Mouse (Mus musculus) liver, postnatal 0 days (tissue): Measurements from ENCODE around the gene Dlk2. TPM values are rescaled to one million over a fixed set of nuclear protein-coding genes. Genes with fewer than 3 reads are reported as not detected.

ENCODE experiments used
- ATAC-seq: fragments of 200-750 bp; cut with Nextera tagmentation; 2 replicates; pipeline ENCODE4 v1.8.0; 2017; ENCODE audit warnings: mild to moderate bottlenecking, moderate library complexity
- DNase-seq: peaks from one replicate; pipeline ENCODE4 v3.0.0-alpha.2; 2016
- H3K27ac ChIP-seq: fragments of 300-500 bp; sonication (generic); 2 replicates; pipeline ENCODE4 v1.5.1; 2014; ENCODE audit warnings: antibody characterized with exemption, moderate library complexity, mild to moderate bottlenecking, low read depth
- H3K27me3 ChIP-seq: fragments of 300-500 bp; sonication (generic); 2 replicates; pipeline ENCODE4 v1.6.1; 2014; ENCODE audit warnings: low read length, control low read depth, mixed read lengths; ENCODE audit not compliant: insufficient read depth
- H3K36me3 ChIP-seq: fragments of 300-500 bp; sonication (generic); replicated peaks from 2 replicates; pipeline ENCODE4 v1.6.1; 2014; ENCODE audit warnings: mild to moderate bottlenecking, control low read depth, low read length, moderate library complexity, mixed read lengths; ENCODE audit not compliant: insufficient read depth
- H3K4me1 ChIP-seq: fragments of 300-500 bp; sonication (generic); 2 replicates; pipeline ENCODE4 v1.6.1; 2014; ENCODE audit warnings: antibody characterized with exemption, mild to moderate bottlenecking, control low read depth; ENCODE audit not compliant: insufficient read depth
- H3K4me2 ChIP-seq: fragments of 300-500 bp; sonication (generic); 2 replicates; pipeline ENCODE4 v1.6.1; 2014; ENCODE audit warnings: low read depth, mild to moderate bottlenecking, low read length, moderate library complexity, mixed read lengths
- H3K4me3 ChIP-seq: fragments of 300-500 bp; sonication (generic); 2 replicates; pipeline ENCODE4 v1.5.1; 2014; ENCODE audit warnings: low read depth, low read length
- H3K9ac ChIP-seq: fragments of 300-500 bp; sonication (generic); replicated peaks from 2 replicates; pipeline ENCODE4 v1.6.1; 2014; ENCODE audit warnings: mild to moderate bottlenecking, moderate library complexity
- H3K9me3 ChIP-seq: fragments of 300-500 bp; sonication (generic); 2 replicates; pipeline ENCODE4 v1.6.1; 2016; ENCODE audit warnings: mild to moderate bottlenecking, control low read depth, low read length, mixed read lengths
- CTCF ChIP-seq: sonication (generic); IDR thresholded peaks from 2 replicates; pipeline ENCODE4 v1.5.1; 2016; ENCODE audit warnings: antibody characterized with exemption, low read depth
- EP300 ChIP-seq: IDR thresholded peaks from 2 replicates; pipeline ENCODE4 v1.6.1; 2016; ENCODE audit warnings: antibody characterized with exemption, low read depth, mild to moderate bottlenecking
- WGBS: fragments of 180-500 bp; shearing (Covaris S2); extraction: QIAGEN DNeasy Blood & Tissue Kit; methylation state at CpG from one replicate; pipeline ENCODE4 v1.1.7; 2014; ENCODE audit not compliant: insufficient replicate concordance; 5-methylcytosine and 5-hydroxymethylcytosine counted together
- polyA plus RNA-seq: library from polyadenylated mRNA; unstranded; fragments of >200 nt; fragmentation: Nextera tagmentation; extraction: Ambion mirVana; gene quantifications from 2 replicates; pipeline ENCODE4 v1.2.1, GENCODE M21; 2015

The Dlk2 gene
- polyA plus RNA-seq, 1 experiment from 2014 or later: not detected

DNA sequence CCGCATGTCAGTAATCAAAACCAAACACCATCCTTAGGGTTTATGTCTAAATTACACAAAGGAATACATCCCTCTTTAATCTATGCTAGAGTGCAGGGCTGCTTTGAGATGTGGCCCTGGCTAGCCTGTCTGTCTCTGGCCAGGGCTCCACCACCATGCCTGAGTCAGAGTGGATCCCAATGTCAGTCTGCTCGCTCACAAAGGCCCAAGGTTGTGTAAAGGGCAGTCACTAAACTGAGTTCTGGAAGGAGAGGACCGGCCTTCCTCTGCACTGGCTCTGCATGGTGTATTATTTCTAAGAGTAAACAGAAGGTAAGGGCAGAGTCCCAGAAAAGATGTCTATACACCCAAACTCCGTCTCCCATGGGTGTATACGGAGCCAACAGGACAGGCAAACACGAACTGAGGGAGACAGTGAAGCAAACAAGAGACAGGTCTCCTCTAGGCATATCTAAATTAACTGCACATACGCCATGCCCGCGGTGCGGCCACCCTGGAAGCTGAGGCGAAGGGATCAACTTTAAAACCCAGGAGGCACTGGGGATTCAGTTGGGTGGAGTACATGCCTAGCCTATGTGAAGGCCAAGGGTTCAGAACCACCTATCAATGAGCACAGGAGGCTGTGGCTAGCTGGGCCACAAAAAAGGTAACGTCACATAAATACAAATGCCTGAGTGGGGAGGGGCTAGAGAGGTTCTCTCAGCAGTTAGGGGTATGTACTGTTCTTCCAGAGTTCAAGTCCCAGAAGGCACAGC is 19.0 kb upstream of the Dlk2 start:
- no peak overlapping the region; the same call in 1 of the 2 replicates for H3K9ac ChIP-seq
- H3K27ac ChIP-seq: no peak overlapping the region
- no peaks in the 10 kb centered on the region for H3K27me3 ChIP-seq
- peaks cover 13% of the 10 kb centered on the region for H3K4me1 ChIP-seq
- DNase-seq: no peak
- peaks cover 31% of the 10 kb centered on the region for H3K36me3 ChIP-seq
- 80% methylated on average over 12 of the region's 12 CpGs for WGBS
- ATAC-seq: no peak
- TF ChIP-seq EP300 (no peak), CTCF (no peak)
- no peak overlapping the region for H3K4me2 ChIP-seq
- no peaks in the 10 kb centered on the region for H3K9me3 ChIP-seq
- no peak overlapping the region for H3K4me3 ChIP-seq

DNA sequence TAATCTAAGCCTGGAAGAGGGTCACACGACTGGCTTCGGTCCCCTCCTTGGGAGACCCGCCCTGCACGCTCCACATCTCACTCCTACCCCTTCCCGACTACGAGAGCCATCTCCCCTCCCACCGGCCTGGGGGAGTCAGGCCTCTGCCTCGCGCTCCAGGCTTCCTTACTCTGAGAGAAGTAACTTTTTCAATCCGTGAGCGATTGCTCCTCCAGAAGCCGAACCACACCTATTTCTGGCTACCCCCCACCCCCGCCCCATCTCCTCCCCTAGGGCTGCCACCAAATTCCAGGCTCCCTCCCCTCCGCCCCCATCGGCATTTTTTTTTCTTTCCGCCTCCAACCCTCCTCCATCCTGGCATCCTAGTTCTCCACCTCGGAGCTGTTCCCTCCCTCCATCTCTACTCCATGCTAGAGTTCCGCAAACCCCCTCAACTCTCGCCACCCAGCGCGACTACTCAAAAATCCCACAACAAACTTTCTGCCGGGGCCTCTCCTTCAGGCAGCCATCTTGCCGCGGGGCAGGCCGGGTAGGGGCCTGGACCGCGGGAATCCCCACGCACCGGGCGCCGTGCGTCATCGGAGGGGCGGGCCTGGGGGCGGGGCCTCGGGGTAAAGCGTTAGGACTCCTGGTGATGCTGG is 14.6 kb upstream of the Dlk2 start, which contains the start of gene Tjap1:
Tjap1 (minus strand) TSS at position 544 of the 641 bp plus-strand sequence.
- under 1% methylated on average over 37 of the region's 37 CpGs for WGBS
- peak within 1 kb of the TSS; percentile 89 for H3K4me2 ChIP-seq
- ATAC-seq: peak; percentile 99

DNA sequence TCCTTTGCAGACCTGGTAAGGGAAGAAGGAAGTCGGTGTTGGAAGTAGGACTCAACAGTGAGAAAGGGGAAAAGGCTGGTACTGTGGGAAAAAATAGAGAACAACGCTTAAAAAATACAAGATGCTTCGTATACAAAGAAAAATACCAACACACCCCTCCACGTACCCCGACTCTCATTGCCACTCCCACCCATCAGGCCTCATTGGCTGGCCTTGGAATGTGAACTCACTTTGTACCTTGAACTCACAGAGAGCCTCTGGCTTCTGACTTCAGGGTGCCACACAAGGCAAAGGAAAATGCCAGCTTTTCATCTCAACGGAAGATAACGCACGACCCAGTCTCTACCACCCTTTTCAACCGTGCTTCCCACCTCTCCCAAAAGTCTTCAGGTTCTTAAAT is 14.1 kb upstream of the Dlk2 start:
- DNase-seq (no peak), ATAC-seq (no peak; the same call in 1 of the 2 replicates)
- no peaks in the 10 kb centered on the region for H3K9me3 ChIP-seq
- peaks cover 18% of the 10 kb centered on the region for H3K36me3 ChIP-seq
- no peaks in the 10 kb centered on the region for H3K27me3 ChIP-seq
- H3K4me2 ChIP-seq: peak overlapping the region; percentile 89
- TF ChIP-seq EP300: no peak
- no peak for TF ChIP-seq CTCF
- H3K4me3 ChIP-seq: peak overlapping the region; percentile 77
- H3K4me1 ChIP-seq: peaks cover 16% of the 10 kb centered on the region
- WGBS: 24% methylated on average over 9 of the region's 9 CpGs
- H3K27ac ChIP-seq: no peak overlapping the region
- H3K9ac ChIP-seq: peak overlapping the region; percentile 83; the same call in 1 of the 2 replicates

More for the DNA sequence above, 14.6 kb upstream of the Dlk2 start, which contains the start of gene Tjap1:
- Histone ChIP-seq H3K36me3 (peaks cover 21% of the 10 kb centered on the region), H3K4me3 (peak within 1 kb of the TSS; percentile 77), H3K27me3 (no peaks in the 10 kb centered on the region), H3K9ac (peak within 1 kb of the TSS; percentile 83), H3K27ac (peak within 1 kb of the TSS; percentile 73), H3K9me3 (no peaks in the 10 kb centered on the region), H3K4me1 (peaks cover 16% of the 10 kb centered on the region)
- TF ChIP-seq EP300 (no peak), CTCF (no peak)
- DNase-seq: peak; percentile 94

DNA sequence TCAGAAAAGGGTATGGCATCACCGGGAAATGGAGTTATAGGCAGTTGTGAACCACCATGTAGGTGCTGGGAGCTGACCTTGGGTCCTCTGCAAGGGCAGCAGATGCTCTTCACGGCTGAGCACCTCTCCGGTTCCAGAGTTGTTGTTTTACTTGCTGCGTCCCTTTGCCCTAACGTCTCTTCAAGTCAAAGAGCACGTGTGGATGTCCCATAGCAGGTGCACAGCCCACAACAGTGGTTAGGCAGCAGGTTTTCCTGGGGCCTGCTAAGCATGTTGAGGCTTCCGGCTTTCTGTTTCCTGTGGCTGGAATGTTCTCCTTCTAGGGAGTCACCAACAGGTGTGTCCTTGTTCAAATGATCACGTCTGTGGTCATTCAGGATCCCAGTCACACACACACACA is 13.3 kb upstream of the Dlk2 start:
- ATAC-seq: no peak
- H3K4me2 ChIP-seq: no peak overlapping the region
- no peak overlapping the region for H3K9ac ChIP-seq
- H3K9me3 ChIP-seq: no peaks in the 10 kb centered on the region
- H3K4me1 ChIP-seq: peaks cover 16% of the 10 kb centered on the region
- no peak overlapping the region for H3K4me3 ChIP-seq
- no peak overlapping the region for H3K27ac ChIP-seq
- H3K27me3 ChIP-seq: no peaks in the 10 kb centered on the region
- no peak for DNase-seq
- 73% methylated on average over 8 of the region's 8 CpGs for WGBS
- H3K36me3 ChIP-seq: peaks cover 11% of the 10 kb centered on the region; the same call in 1 of the 2 replicates
- no peak for TF ChIP-seq EP300
- no peak for TF ChIP-seq CTCF

DNA sequence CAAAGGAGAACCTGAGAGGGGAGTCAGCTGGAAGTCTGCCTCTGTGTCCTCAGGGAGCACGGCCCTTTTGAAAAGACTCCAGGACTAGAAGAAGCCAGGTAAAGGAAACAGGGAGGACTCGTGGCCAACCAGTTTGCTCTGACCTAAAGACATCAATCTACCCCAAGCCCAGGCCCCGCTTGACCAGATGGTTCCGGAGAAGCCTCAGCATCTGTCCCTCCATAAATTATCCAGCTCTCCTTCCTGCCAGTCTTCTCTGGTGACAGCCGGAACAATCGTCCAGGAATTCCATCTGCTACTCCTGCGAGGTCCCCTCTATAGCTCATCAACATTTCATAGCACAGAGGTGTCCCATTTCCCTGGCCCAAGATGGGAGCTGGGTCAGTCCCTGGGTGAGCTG is 12.6 kb upstream of the Dlk2 start:
- no peak overlapping the region for H3K9ac ChIP-seq
- no peak for ATAC-seq
- no peaks in the 10 kb centered on the region for H3K9me3 ChIP-seq
- whole genome bisulfite sequencing: 56% methylated on average over 7 of the region's 7 CpGs
- H3K27me3 ChIP-seq: no peaks in the 10 kb centered on the region
- H3K4me2 ChIP-seq: no peak overlapping the region
- no peak overlapping the region for H3K4me3 ChIP-seq
- DNase-seq: no peak
- H3K36me3 ChIP-seq: peaks cover 6% of the 10 kb centered on the region; the same call in 1 of the 2 replicates
- H3K4me1 ChIP-seq: peaks cover 16% of the 10 kb centered on the region
- no peak overlapping the region for H3K27ac ChIP-seq
- no peak for TF ChIP-seq CTCF

DNA sequence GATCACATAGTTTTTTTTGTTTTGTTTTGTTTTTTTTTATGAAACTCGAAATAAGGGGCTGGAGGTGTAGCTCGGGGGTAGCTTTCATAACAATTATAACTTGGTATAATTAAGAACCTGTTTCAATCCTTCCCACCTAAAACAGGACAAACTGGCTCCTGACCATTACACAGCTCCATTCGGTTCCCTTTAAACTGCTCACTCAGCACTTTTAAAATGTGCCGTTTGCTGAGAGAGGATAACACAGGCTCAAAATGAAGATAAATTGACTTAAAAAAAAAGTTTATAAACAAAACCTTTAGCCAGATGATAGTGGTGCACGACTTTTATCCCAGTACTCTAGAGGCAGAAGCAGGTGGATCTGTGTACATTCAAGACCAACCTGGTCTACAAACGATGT is 11.8 kb upstream of the Dlk2 start:
- DNase-seq (no peak), ATAC-seq (no peak)
- Histone ChIP-seq H3K4me2 (no peak overlapping the region), H3K9ac (no peak overlapping the region), H3K4me3 (no peak overlapping the region), H3K36me3 (peaks cover 1% of the 10 kb centered on the region; the same call in 1 of the 2 replicates), H3K9me3 (no peaks in the 10 kb centered on the region), H3K4me1 (peaks cover 16% of the 10 kb centered on the region), H3K27me3 (no peaks in the 10 kb centered on the region), H3K27ac (no peak overlapping the region)
- 48% methylated on average over 6 of the region's 6 CpGs for WGBS
- TF ChIP-seq CTCF (no peak), EP300 (no peak)
